Mouse (Mus musculus) liver (tissue): Measurements from ENCODE around the gene Fam187b.

Source experiments
- DNase-seq: peaks from one replicate; pipeline ENCODE4 v3.0.0-alpha.2; 2020; ENCODE audit warnings: mixed read lengths

Fam187b gene

GRCm38 (mm10) chr7:30958866-30959487, 14.6 kb upstream of the Fam187b start:
- no peak for DNase-seq

DNA sequence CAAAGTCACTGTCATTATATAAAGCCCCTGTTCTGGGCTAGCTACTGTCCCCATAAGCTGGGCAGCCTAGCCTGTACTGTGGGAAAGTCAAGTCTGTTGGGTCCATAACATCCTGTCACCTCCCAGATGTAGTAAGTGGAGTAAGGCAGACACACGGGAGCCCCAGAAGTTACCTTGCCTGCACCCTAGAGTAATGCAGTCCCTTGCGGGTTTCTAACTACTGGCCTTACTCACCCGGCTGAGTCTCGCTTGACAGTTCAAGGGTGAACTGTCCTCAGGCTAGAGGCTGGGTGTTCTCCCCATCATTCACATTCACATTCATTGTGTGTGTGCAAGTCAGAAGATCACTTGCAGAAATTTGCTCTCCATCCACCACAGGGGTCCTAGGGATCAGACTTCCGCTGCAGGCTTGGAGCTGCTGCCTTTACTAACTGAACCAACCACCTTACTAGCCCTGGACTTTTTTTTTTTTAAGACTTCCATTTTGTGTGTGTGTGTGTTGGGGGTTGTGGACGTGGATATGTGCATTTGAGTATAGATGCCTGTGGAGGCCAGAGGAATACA, 13.7 kb upstream of the Fam187b start:
- DNase-seq, result no peak

DNA sequence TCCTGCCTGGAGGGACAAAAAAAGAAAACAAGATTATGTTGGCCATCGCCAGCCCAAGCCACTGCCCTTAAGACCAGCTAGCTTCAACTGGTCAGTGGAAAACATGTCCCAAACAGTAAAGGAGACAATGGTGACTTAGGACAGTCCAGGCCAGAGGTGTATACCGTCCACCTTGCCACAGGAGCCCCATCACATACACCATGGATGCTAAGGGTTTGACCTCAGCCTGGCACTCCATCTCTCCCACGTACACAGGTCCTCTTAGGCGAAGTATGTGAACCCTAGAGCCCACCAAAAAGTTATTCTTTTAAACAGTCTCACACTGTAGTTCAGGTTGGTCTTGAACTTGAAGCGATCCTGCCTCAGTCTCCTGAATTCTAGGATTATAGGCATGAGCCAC, 10.7 kb upstream of the Fam187b start:
- DNase-seq, result no peak

DNA sequence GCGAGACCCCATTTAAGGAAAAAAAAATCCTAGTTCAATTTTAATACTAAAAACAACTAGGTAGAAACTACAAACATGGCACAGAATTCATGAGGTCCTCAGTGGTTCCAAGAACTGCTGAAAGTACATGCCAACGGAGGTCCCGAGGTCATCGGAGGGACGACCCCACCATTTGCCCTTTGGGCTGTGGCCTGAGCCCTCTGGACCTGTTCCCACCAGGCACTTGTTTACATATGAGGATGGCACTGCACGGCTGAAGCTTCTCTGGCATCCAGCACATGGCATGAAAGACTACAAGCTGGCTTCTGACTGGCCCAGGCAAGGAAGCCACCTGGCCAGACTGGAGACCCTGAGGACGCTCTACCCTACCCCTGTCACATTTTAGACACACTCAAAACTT, 9.2 kb upstream of the Fam187b start:
- DNase-seq, result no peak

DNA sequence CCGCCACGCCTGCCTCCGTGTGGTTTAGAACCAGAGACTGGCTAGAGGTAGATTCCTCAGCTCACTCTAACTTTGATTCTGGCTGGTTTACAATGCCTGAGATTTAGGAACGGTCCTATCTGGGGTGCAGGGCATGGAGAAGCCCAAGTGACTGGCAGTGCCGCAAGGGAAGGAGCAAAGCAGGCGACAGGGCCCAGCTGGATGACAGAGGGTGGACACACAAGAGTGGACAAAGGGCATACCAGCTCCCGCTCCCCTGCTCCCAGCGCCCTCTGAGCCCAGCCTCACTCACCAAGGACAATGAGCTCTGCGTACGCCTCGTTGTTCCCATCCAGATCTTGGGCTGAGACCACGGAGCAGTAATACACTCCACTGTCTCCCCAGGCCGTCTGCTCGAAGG, 7.9 kb upstream of the Fam187b start:
- DNase-seq, result no peak

DNA sequence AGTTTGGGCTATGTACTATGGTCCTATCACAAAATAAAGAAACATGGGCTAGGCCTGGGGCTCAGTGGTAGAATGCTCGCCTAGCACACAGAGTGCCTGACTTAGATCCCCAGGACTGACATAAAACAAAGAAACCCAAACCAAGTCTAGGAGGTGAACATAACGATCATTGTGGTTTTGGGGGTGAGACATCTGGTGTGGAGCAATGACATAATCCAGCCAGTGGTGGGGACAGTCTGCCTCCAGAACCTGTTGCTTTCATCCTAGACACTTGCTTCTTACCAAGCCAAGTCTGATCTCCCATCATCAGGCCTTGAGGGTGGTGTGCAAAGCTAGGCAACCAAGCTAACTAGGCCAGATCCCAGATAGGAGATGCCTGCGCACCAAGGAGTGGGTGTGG, 6.9 kb upstream of the Fam187b start:
- no peak for DNase-seq

DNA sequence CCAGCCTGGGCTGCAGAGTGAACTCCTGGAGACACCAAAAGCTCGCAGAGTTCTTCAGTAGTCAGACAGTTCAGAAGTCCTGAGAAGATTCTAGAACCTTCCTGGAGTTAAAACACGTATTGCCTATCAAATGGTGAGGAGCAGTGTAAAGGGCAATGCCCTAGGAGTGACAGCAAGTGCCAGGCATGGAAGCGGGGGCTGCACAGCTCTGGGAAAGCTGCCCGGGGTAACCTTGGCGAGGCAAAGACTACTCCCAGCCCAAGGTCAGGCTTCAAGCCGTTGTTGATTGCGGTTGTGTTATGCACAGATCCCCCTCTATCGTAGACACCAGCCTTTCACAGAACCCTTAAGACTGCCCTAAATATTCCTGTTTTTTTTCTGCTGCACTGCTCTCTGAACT, 5.0 kb upstream of the Fam187b start:
- DNase-seq, result no peak

DNA sequence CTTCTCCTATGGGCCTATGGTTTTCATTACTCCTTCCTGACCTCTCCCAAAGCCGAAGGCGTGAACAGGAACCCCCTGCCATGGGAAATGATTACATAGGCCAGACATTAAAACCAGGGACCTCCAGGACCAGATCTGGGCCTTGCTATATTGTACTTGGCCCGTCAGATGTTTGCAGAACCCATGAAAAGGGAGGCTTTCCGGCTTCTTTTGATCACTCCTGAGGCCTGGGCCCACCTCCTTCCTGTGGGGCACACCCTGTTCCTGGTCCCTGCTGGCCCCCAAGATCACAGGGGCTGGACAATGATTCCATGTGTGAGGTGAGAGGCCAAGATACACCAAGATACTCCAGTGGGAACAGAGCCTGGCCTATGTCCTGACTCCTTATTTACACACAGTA, 4.4 kb upstream of the Fam187b start:
- no peak for DNase-seq

- DNase-seq, result no peak
These were observed 1.7 kb upstream of the Fam187b start for GRCm38 (mm10) chr7:30971901-30972300.

DNA sequence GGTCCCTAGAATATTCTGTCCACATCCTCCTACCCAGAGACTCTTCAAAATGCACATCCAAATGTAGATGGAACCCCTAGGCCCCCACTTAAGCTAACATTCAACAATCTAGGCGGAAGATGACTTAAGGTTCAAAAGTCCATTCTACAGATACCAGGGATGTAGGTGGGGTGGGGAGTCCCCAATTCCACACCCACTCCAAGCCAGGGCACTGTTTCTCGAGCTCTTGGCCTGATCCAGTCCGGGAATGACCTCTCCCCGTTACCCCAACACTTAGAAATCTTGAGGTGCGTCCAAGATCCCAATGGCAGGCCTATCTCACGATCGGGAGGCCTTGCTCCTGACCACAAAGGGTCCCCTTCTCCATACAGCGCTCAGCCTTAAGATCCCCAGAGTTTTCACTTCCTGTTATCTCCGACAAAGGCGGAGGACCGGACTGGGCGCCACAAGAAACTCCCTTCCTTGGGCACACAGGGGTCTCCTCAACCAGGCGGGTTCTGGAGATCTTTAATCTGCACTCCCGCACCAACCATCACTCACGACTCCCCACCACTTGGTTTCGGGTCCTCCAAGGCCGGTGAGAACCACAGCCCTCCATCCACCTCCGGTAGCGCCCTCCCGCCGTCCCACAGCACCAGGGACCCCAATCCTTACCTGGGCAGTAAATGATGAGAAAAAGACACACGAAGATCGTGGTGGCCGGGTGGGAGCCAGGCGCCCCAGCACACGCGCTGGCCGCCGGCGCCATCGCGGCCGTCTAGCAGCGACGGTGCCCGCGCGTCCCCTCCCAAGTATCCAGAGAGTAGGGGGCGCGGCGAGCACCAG, 952 bp upstream of the Fam187b start:
- no peak for DNase-seq

- peak; percentile 66 for DNase-seq
These were observed 414 bp upstream of the Fam187b start, which contains the start of gene Lsr for GRCm38 (mm10) chr7:30973251-30973500. Gene Lsr (minus strand): TSS chr7:30973464.

GRCm38 (mm10) chr7:30981703-30982102, 8.1 kb downstream of the Fam187b start:
- no peak for DNase-seq

- no peak for DNase-seq
These were observed 11.8 kb downstream of the Fam187b start for GRCm38 (mm10) chr7:30985357-30985756.

- DNase-seq, result no peak
These were observed 15.1 kb downstream of the Fam187b start for GRCm38 (mm10) chr7:30988519-30989162.

GRCm38 (mm10) chr7:30992148-30992547, 18.6 kb downstream of the Fam187b start:
- no peak for DNase-seq

DNA sequence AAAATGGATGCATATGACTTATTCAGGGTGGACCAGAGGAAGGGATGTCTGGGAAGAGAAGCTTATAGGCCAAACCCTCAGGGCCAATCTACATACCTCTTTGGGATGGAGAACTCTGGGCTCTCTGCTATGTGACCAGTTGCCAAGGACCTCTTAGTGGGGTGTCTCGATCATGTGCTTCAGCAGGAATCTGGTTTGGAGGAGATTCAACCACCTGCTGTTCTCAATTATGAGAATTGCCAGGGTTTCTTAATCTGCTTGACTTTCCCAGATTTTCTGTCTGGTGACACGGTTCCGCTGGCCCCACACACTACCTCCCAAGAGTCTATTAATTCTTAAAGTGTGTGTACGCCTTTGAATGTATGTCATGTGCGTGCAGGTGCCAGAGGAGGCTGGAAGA, 20.4 kb downstream of the Fam187b start:
- DNase-seq, result no peak

DNA sequence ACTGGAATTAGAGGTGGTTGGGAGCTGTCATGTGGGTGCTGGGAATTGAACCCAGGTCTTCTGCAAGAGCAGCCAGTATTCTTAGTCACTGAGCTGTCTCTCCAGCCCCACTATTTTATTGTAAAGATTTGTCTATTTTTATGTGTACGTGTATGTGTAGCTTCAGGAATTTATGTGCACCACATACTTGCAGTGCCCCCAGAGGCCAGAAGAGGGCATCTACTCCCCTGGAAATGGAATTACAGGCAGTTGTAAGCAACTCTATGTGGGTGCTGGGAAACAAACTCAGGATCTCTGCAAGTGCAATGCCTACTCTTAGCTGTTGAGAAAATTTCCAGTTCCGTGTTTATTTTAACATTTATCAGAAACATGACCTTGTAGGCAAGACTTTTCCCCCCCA, 22.9 kb downstream of the Fam187b start:
- no peak for DNase-seq

- DNase-seq, result peak; percentile 44
These were observed 27.0 kb downstream of the Fam187b start for GRCm38 (mm10) chr7:31000505-31001020.

GRCm38 (mm10) chr7:31002650-31003049, 29.1 kb downstream of the Fam187b start:
- peak; percentile 36 for DNase-seq

GRCm38 (mm10) chr7:31007775-31008174, 34.2 kb downstream of the Fam187b start:
- no peak for DNase-seq

- peak; percentile 17 for DNase-seq
These were observed 34.6 kb downstream of the Fam187b start for GRCm38 (mm10) chr7:31008175-31008574.

DNA sequence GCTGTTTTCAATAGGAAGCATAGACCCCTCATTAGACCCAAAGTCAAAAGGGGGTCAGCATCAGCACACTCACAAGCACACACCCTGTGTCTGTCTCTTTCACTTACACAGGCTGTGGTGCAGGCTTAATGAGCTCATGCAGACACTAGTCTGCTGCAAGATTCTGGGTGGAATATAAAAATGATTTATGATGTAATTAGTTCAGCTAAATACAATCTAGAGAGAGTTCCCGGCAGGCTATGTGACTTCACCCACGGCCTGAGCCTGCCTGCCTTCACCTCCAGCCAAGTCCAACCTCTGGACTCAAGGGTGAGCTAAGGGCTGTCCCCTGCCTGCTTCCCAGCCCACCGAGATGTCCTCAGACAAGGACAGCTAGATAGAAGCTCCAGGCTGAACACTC, 35.3 kb downstream of the Fam187b start:
- no peak for DNase-seq

GRCm38 (mm10) chr7:31012971-31013370, 39.4 kb downstream of the Fam187b start:
- DNase-seq, result no peak
